In the genomic region with DNA sequence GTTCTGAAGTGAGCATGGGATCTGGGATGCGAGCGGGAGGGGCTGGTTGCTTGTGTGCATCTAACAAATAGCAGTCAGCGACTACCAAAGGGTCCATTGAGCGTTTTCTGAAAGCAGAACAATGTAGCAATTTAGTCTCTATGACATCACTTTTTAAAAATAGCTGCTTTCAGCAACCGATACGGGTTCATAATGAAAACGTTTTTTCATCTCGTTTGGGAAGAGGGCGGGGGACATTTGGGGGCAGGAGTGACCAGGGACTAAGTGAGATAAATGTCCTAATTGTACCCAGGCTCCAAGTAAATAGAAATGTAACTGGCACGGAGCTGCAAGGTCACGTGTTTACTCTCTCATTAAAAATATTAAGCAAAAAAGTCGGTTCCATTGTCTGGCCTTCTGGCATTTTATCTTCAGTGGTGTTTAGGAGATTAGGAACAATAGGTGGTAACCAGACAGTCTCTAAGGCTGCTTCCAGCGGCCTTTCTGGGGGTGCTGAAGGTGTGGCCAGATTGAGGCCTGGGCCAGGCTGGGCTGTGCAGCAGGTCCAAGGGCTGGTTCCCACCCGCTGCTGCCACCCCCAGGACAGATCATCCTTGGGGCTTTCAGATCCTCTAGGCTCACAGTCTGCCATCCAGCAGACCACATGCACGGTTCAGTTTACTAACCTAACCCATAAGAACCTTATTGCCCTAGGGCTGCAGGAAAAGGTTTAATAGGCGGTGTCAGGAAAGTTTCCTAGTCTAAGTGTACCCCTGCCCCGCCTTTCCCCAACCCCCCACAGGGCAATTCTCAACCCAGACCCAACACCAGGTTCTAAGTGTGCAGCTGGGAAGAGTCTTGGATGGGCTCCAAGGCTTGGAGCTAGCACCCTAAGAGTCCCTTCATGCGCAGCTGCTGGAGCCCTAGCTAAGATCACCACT, we compare ENCODE assay signal across 8 mouse cellular contexts.
A peak's percentile ranks its signal among the peaks of the same experiment; 100 is the strongest.
DNase-seq lines count a peak whose midpoint lies in the region; ATAC-seq and TF ChIP-seq lines count a peak whose summit lies in the region.

No protein-coding gene starts in this region.

- peak overlapping the region; percentile 25 for H3K4me2 ChIP-seq in forebrain, embryonic 14.5 days (ENCODE audit: low read length)
- H3K4me2 ChIP-seq in lung, postnatal 0 days (replicated peaks; ENCODE audit: low read depth, low read length): peak overlapping the region; percentile 43

- TF ChIP-seq CTCF in lung, postnatal 0 days (IDR thresholded peaks at IDR 0.05): peak; percentile 53

- H3K9ac ChIP-seq in forebrain, embryonic 14.5 days (ENCODE audit: low read length): peak overlapping the region; percentile 46; the same call in 1 of the 2 replicates
- H3K9ac ChIP-seq in lung, postnatal 0 days (replicated peaks; ENCODE audit: low read depth): no peak overlapping the region

- peak overlapping the region; percentile 87 for H3K27ac ChIP-seq in forebrain, embryonic 14.5 days (ENCODE audit: low read depth, low read length)
- H3K27ac ChIP-seq in lung, postnatal 0 days (ENCODE audit: low read length): peak overlapping the region; percentile 68

- peak; percentile 95 for ATAC-seq in forebrain, embryonic 14.5 days
- ATAC-seq in lung, postnatal 0 days: peak; percentile 90

- TF ChIP-seq EP300 in lung, postnatal 0 days (IDR thresholded peaks at IDR 0.05): peak; percentile 71

- peaks cover 19% of the 10 kb centered on the region for H3K4me1 ChIP-seq in forebrain, embryonic 14.5 days (ENCODE audit: control insufficient read depth, insufficient read depth, low read length)
- H3K4me1 ChIP-seq in lung, postnatal 0 days (ENCODE audit: insufficient read depth, low read depth, low read length): peaks cover 6% of the 10 kb centered on the region; the same call in 1 of the 2 replicates

- H3K27me3 ChIP-seq in forebrain, embryonic 14.5 days (replicated peaks; ENCODE audit: control insufficient read depth, insufficient read depth, low read length): no peaks in the 10 kb centered on the region
- no peaks in the 10 kb centered on the region for H3K27me3 ChIP-seq in lung, postnatal 0 days (replicated peaks; ENCODE audit: insufficient read depth, low read length)

- H3K36me3 ChIP-seq in forebrain, embryonic 14.5 days (ENCODE audit: control insufficient read depth, insufficient read depth, low read length): no peaks in the 10 kb centered on the region
- H3K36me3 ChIP-seq in lung, postnatal 0 days (ENCODE audit: insufficient read depth, low read length): no peaks in the 10 kb centered on the region

- intact Hi-C loops in heart, postnatal 10 days (cut with DNase I): loop anchor here (2.0 to 5.0 kb wide), 4 partner anchors 38 to 88 kb away; no protein-coding TSS in a partner anchor

- WGBS in forebrain, embryonic 14.5 days: 3% methylated on average over 18 of the region's 18 CpGs
- 20% methylated on average over 18 of the region's 18 CpGs for whole genome bisulfite sequencing in lung, postnatal 0 days

- no peaks in the 10 kb centered on the region for H3K9me3 ChIP-seq in forebrain, embryonic 14.5 days (replicated peaks; ENCODE audit: control insufficient read depth, low read length)
- no peaks in the 10 kb centered on the region for H3K9me3 ChIP-seq in lung, postnatal 0 days (ENCODE audit: low read length)

- H3K4me3 ChIP-seq in forebrain, embryonic 14.5 days (ENCODE audit: low read depth, low read length): no peak overlapping the region
- H3K4me3 ChIP-seq in lung, postnatal 0 days (ENCODE audit: low read depth, low read length): no peak overlapping the region

- peak; percentile 31 for DNase-seq in cerebellum, adult 11-12 months
- no peak for DNase-seq in cerebellum, adult 8-10 months
- peak; percentile 96 for DNase-seq in forebrain, embryonic 14.5 days (ENCODE audit: low spot score)
- peak; percentile 82 to 83 for DNase-seq in heart, postnatal 10 days
- peak; percentile 65 to 84 for DNase-seq in kidney, postnatal 25 days
- DNase-seq in lung, postnatal 0 days (ENCODE audit: low spot score): peak; percentile 94
- peak; percentile 82 to 88 for DNase-seq in right cerebral cortex, postnatal 10 days (ENCODE audit: low spot score in 2 of 2)
- DNase-seq in B cell, adult 2 months: no peak

Comparison
In these comparisons a context has a peak if more than half of its experiments do, and no peak if none do; other contexts are left out.
1. DNase-seq: peak in cerebellum, adult 11-12 months (single experiment), forebrain, embryonic 14.5 days (single experiment), heart, postnatal 10 days (2 of 2), kidney, postnatal 25 days (2 of 2), lung, postnatal 0 days (single experiment) and right cerebral cortex, postnatal 10 days (2 of 2); none in cerebellum, adult 8-10 months (single experiment) and B cell, adult 2 months (0 of 2).